20 mouse cellular contexts compared by ENCODE assay signal in genomic region chr7:17087731-17088130, GRCm38 (mm10). TPM values are rescaled to one million over a fixed set of nuclear protein-coding genes. Genes with fewer than 3 reads are reported as not detected.
DNase-seq lines count a peak whose midpoint lies in the region; ATAC-seq and TF ChIP-seq lines count a peak whose summit lies in the region.
"Had no signal": no experiment of that assay in that cellular context is flagged by ENCODE, and none has a peak within 500 bp of the region (broad histone marks: within the 10 kb centered on the region; RNA-seq: fewer than 3 reads in every experiment).

No protein-coding gene starts in this region.

- H3K9me3 ChIP-seq in G1E (replicated peaks), result no peaks in the 10 kb centered on the region
- H3K9me3 ChIP-seq in stomach, postnatal 0 days (ENCODE audit: control insufficient read depth, low read length), result no peaks in the 10 kb centered on the region
- H3K9me3 ChIP-seq in hindbrain, embryonic 13.5 days, result no peaks in the 10 kb centered on the region
- H3K9me3 ChIP-seq: embryonic facial prominence, embryonic 12.5 days; forebrain, embryonic 15.5 days; hindbrain, embryonic 10.5 days; hindbrain, embryonic 15.5 days had no signal

- peak; percentile 8; the same call in 1 of the 2 replicates for ATAC-seq in G1E (ENCODE audit: extremely low read depth, insufficient number of reproducible peaks, low FRiP score, poor library complexity, severe bottlenecking)
- ATAC-seq in stomach, postnatal 0 days (ENCODE audit: low FRiP score, low TSS enrichment), result no peak
- no peak for ATAC-seq in hindbrain, embryonic 13.5 days (ENCODE audit: low FRiP score)
- ATAC-seq: CD4-positive, CD25-positive, alpha-beta regulatory T cell, adult 4 months; forebrain, embryonic 15.5 days; intestine, embryonic 16.5 days had no signal

- WGBS in stomach, postnatal 0 days, result 70% methylated on average over 3 of the region's 3 CpGs
- 68% methylated on average over 3 of the region's 3 CpGs for WGBS in hindbrain, embryonic 13.5 days

- no peak overlapping the region for H3K9ac ChIP-seq in stomach, postnatal 0 days (ENCODE audit: low read length)
- H3K9ac ChIP-seq in hindbrain, embryonic 13.5 days, result no peak overlapping the region
- H3K9ac ChIP-seq: embryonic facial prominence, embryonic 12.5 days; forebrain, embryonic 15.5 days; hindbrain, embryonic 15.5 days had no signal

- TF ChIP-seq CTCF in G1E (IDR thresholded peaks at IDR 0.05; ENCODE audit: low read depth, low read length), result no peak
- no peak for TF ChIP-seq CTCF in stomach, postnatal 0 days (IDR thresholded peaks at IDR 0.05; ENCODE audit: low read depth)

- peaks cover 14% of the 10 kb centered on the region; the same call in 1 of the 2 replicates for H3K27me3 ChIP-seq in G1E (ENCODE audit: insufficient read depth, low read length)
- no peaks in the 10 kb centered on the region for H3K27me3 ChIP-seq in stomach, postnatal 0 days (ENCODE audit: control insufficient read depth, insufficient read depth, low read length)
- peaks cover 6% of the 10 kb centered on the region; the same call in 1 of the 2 replicates for H3K27me3 ChIP-seq in hindbrain, embryonic 13.5 days
- H3K27me3 ChIP-seq: embryonic facial prominence, embryonic 12.5 days; forebrain, embryonic 15.5 days; hindbrain, embryonic 15.5 days had no signal

- H3K4me2 ChIP-seq in stomach, postnatal 0 days (replicated peaks; ENCODE audit: low read depth), result no peak overlapping the region
- H3K4me2 ChIP-seq in hindbrain, embryonic 13.5 days, result no peak overlapping the region
- H3K4me2 ChIP-seq: embryonic facial prominence, embryonic 12.5 days; forebrain, embryonic 15.5 days; heart, embryonic 11.5 days; hindbrain, embryonic 15.5 days had no signal

- peaks cover 8% of the 10 kb centered on the region for H3K4me1 ChIP-seq in G1E (ENCODE audit: insufficient read depth, low read depth, low read length)
- no peaks in the 10 kb centered on the region for H3K4me1 ChIP-seq in stomach, postnatal 0 days (replicated peaks; ENCODE audit: control insufficient read depth, insufficient read depth)
- H3K4me1 ChIP-seq in hindbrain, embryonic 13.5 days (replicated peaks), result no peaks in the 10 kb centered on the region
- H3K4me1 ChIP-seq: embryonic facial prominence, embryonic 12.5 days; forebrain, embryonic 15.5 days; hindbrain, embryonic 10.5 days; hindbrain, embryonic 15.5 days had no signal

- DNase-seq in adrenal gland, adult (ENCODE audit: inconsistent age in 2 of 2, low spot score in 1 of 2), result peak; percentile 43 to 69
- no peak for DNase-seq in adrenal gland, postnatal 4 days (ENCODE audit: low spot score in 2 of 2)
- DNase-seq in cerebellum, adult 9-11 months, result peak; percentile 12
- no peak for DNase-seq in cerebellum, postnatal 14 days
- no peak for DNase-seq in G1E (ENCODE audit: low spot score)
- peak; percentile 9 for DNase-seq in stomach, postnatal 0 days (ENCODE audit: low spot score)
- DNase-seq: B cell, adult 2 months; cerebellum, adult 2 months; cerebellum, postnatal 25 days; gastrocnemius, postnatal 10 days; heart, adult 2 months; kidney, adult 2 months had no signal

- no peak overlapping the region for H3K27ac ChIP-seq in stomach, postnatal 0 days (replicated peaks)
- no peak overlapping the region for H3K27ac ChIP-seq in hindbrain, embryonic 13.5 days
- H3K27ac ChIP-seq: embryonic facial prominence, embryonic 12.5 days; forebrain, embryonic 15.5 days; heart, adult 2 months; hindbrain, embryonic 10.5 days; hindbrain, embryonic 15.5 days had no signal

- no peaks in the 10 kb centered on the region for H3K36me3 ChIP-seq in G1E (replicated peaks)
- no peaks in the 10 kb centered on the region for H3K36me3 ChIP-seq in stomach, postnatal 0 days (ENCODE audit: control insufficient read depth, insufficient read depth, low read length)
- H3K36me3 ChIP-seq in hindbrain, embryonic 13.5 days, result no peaks in the 10 kb centered on the region
- H3K36me3 ChIP-seq: embryonic facial prominence, embryonic 12.5 days; forebrain, embryonic 15.5 days; hindbrain, embryonic 10.5 days; hindbrain, embryonic 15.5 days had no signal

- no peak for TF ChIP-seq EP300 in stomach, postnatal 0 days (optimal IDR thresholded peaks at IDR 0.05)

- H3K4me3 ChIP-seq in G1E (ENCODE audit: low read depth, low read length), result no peak overlapping the region
- H3K4me3 ChIP-seq in stomach, postnatal 0 days (ENCODE audit: low read depth, low read length), result no peak overlapping the region
- H3K4me3 ChIP-seq in hindbrain, embryonic 13.5 days, result no peak overlapping the region
- H3K4me3 ChIP-seq: embryonic facial prominence, embryonic 12.5 days; forebrain, embryonic 15.5 days; heart, adult 2 months; hindbrain, embryonic 10.5 days; hindbrain, embryonic 15.5 days had no signal

RNA-seq across cellular contexts. Expression of gene Psg16, which starts 13.9 kb away (rescaled TPM):
- under 1 TPM; 0.39 to 0.79 TPM for total RNA-seq in adrenal gland, postnatal 4 days (2021)
- total RNA-seq in G1E (2014; fragmentation: Nextera tagmentation), result 0.87 and 1.9 TPM in 2 replicates
- 0.29 and 0.71 TPM in 2 replicates for total RNA-seq in G1E (2017)
- 0.02 and 0.08 TPM in 2 replicates for polyA plus RNA-seq in G1E (2012)
- polyA plus RNA-seq in stomach, postnatal 0 days (2015; fragmentation: Nextera tagmentation; extraction: Ambion mirVana), result 0.05 and 0.12 TPM in 2 replicates
- polyA plus RNA-seq in hindbrain, embryonic 13.5 days (2015; fragmentation: Nextera tagmentation; extraction: Ambion mirVana), result 1.5 and 1.6 TPM in 2 replicates
- polyA plus RNA-seq: heart, adult 2 months had no signal

RNA-seq across cellular contexts. Expression of gene Hif3a, which starts 25.5 kb away (rescaled TPM):
- total RNA-seq in adrenal gland, postnatal 4 days (2021), result 10 to 100 TPM; 14.3 to 17.8 TPM
- total RNA-seq in G1E (2014; fragmentation: Nextera tagmentation) (240 and 246 TPM in 2 replicates), G1E (2017) (18.0 and 19.6 TPM in 2 replicates)
- 162 and 183 TPM in 2 replicates for polyA plus RNA-seq in G1E (2012)
- 3.4 and 4.0 TPM in 2 replicates for polyA plus RNA-seq in stomach, postnatal 0 days (2015; fragmentation: Nextera tagmentation; extraction: Ambion mirVana)
- 2.8 and 2.9 TPM in 2 replicates for polyA plus RNA-seq in hindbrain, embryonic 13.5 days (2015; fragmentation: Nextera tagmentation; extraction: Ambion mirVana)

Comparison
In these comparisons a context has a peak if more than half of its experiments do, and no peak if none do; other contexts are left out.
1. DNase-seq: peak in adrenal gland, adult (2 of 2), cerebellum, adult 9-11 months (single experiment) and stomach, postnatal 0 days (single experiment); none in adrenal gland, postnatal 4 days (0 of 2), cerebellum, postnatal 14 days (0 of 2) and G1E (single experiment).
2. RNA of gene Hif3a, which starts 25.5 kb away (polyA plus RNA-seq): 162 to 183 TPM in G1E; 3.4 to 4.0 TPM in stomach, postnatal 0 days and 2.8 to 2.9 TPM in hindbrain, embryonic 13.5 days; every median in the first group is over 10 times any median in the second.